Mouse (Mus musculus): Measurements from ENCODE around the gene Lsamp. TPM values are rescaled to one million over a fixed set of nuclear protein-coding genes. Genes with fewer than 3 reads are reported as not detected.

Gene Lsamp
- total and polyA plus RNA-seq, 2 experiments from 2014 or later = 122 to 157 TPM

- H3K36me3 ChIP-seq (ENCODE audit: insufficient read depth, low read length) = no peaks in the 10 kb centered on the region
- H3K4me1 ChIP-seq (ENCODE audit: insufficient read depth, low read length) = no peaks in the 10 kb centered on the region
- ATAC-seq = no peak
Observed at GRCm38 (mm10) chr16:40739015-40739414, 754.9 kb downstream of the Lsamp start.

GRCm38 (mm10) chr16:40739771-40740170, 755.6 kb downstream of the Lsamp start:
- Histone ChIP-seq H3K36me3 (ENCODE audit: insufficient read depth, low read length) (no peaks in the 10 kb centered on the region), H3K9me3 (ENCODE audit: low read length) (no peaks in the 10 kb centered on the region), H3K27ac (peak overlapping the region; percentile 1; the same call in 1 of the 2 replicates), H3K4me2 (ENCODE audit: low read depth, low read length) (no peak overlapping the region), H3K4me1 (ENCODE audit: insufficient read depth, low read length) (no peaks in the 10 kb centered on the region), H3K4me3 (ENCODE audit: low read length) (no peak overlapping the region), H3K9ac (replicated peaks; ENCODE audit: low read length) (no peak overlapping the region), H3K27me3 (ENCODE audit: insufficient read depth, low read length) (no peaks in the 10 kb centered on the region)
- TF ChIP-seq CTCF (IDR thresholded peaks at IDR 0.05; ENCODE audit: low read depth) = no peak
- DNase-seq (ENCODE audit: low spot score) (peak; percentile 23), ATAC-seq (no peak)
- WGBS = 49% methylated on average over 6 of the region's 6 CpGs

More at GRCm38 (mm10) chr16:40739015-40739414, 754.9 kb downstream of the Lsamp start:
- Histone ChIP-seq H3K27ac (no peak overlapping the region), H3K4me3 (ENCODE audit: low read length) (no peak overlapping the region), H3K9me3 (ENCODE audit: low read length) (no peaks in the 10 kb centered on the region), H3K9ac (replicated peaks; ENCODE audit: low read length) (no peak overlapping the region), H3K4me2 (ENCODE audit: low read depth, low read length) (no peak overlapping the region), H3K27me3 (ENCODE audit: insufficient read depth, low read length) (no peaks in the 10 kb centered on the region)
- TF ChIP-seq CTCF (IDR thresholded peaks at IDR 0.05; ENCODE audit: low read depth) = peak; percentile 82
- peak; percentile 81 for DNase-seq (ENCODE audit: low spot score)
- WGBS = 42% methylated on average over 6 of the region's 6 CpGs

- no peak overlapping the region for H3K4me3 ChIP-seq (ENCODE audit: low read length)
- H3K27ac ChIP-seq = no peak overlapping the region
- H3K27me3 ChIP-seq (ENCODE audit: insufficient read depth, low read length) = no peaks in the 10 kb centered on the region
- DNase-seq (ENCODE audit: low spot score) (peak; percentile 22), ATAC-seq (no peak)
- no peaks in the 10 kb centered on the region for H3K36me3 ChIP-seq (ENCODE audit: insufficient read depth, low read length)
- 56% methylated on average over 8 of the region's 8 CpGs for WGBS
- no peaks in the 10 kb centered on the region for H3K9me3 ChIP-seq (ENCODE audit: low read length)
- H3K9ac ChIP-seq (replicated peaks; ENCODE audit: low read length) = no peak overlapping the region
- H3K4me2 ChIP-seq (ENCODE audit: low read depth, low read length) = no peak overlapping the region
- no peaks in the 10 kb centered on the region for H3K4me1 ChIP-seq (ENCODE audit: insufficient read depth, low read length)
- TF ChIP-seq CTCF (IDR thresholded peaks at IDR 0.05; ENCODE audit: low read depth) = no peak
Observed at GRCm38 (mm10) chr16:40740273-40740672, 756.1 kb downstream of the Lsamp start.

- no peak overlapping the region for H3K9ac ChIP-seq (replicated peaks; ENCODE audit: low read length)
- no peaks in the 10 kb centered on the region for H3K36me3 ChIP-seq (ENCODE audit: insufficient read depth, low read length)
- 63% methylated on average over 1 of the region's 1 CpGs for WGBS
- H3K27me3 ChIP-seq (ENCODE audit: insufficient read depth, low read length) = no peaks in the 10 kb centered on the region
- DNase-seq (ENCODE audit: low spot score) (peak; percentile 29), ATAC-seq (no peak)
- no peak for TF ChIP-seq CTCF (IDR thresholded peaks at IDR 0.05; ENCODE audit: low read depth)
- H3K27ac ChIP-seq = no peak overlapping the region
- H3K9me3 ChIP-seq (ENCODE audit: low read length) = no peaks in the 10 kb centered on the region
- no peaks in the 10 kb centered on the region for H3K4me1 ChIP-seq (ENCODE audit: insufficient read depth, low read length)
- H3K4me2 ChIP-seq (ENCODE audit: low read depth, low read length) = no peak overlapping the region
- no peak overlapping the region for H3K4me3 ChIP-seq (ENCODE audit: low read length)
Observed at GRCm38 (mm10) chr16:40827191-40827590, 843.0 kb downstream of the Lsamp start.

GRCm38 (mm10) chr16:40831536-40831935, 847.4 kb downstream of the Lsamp start:
- no peak for ATAC-seq
- Histone ChIP-seq H3K9ac (replicated peaks; ENCODE audit: low read length) (no peak overlapping the region), H3K27me3 (ENCODE audit: insufficient read depth, low read length) (no peaks in the 10 kb centered on the region), H3K4me2 (ENCODE audit: low read depth, low read length) (no peak overlapping the region), H3K9me3 (ENCODE audit: low read length) (no peaks in the 10 kb centered on the region), H3K4me3 (ENCODE audit: low read length) (no peak overlapping the region), H3K4me1 (ENCODE audit: insufficient read depth, low read length) (no peaks in the 10 kb centered on the region), H3K36me3 (ENCODE audit: insufficient read depth, low read length) (no peaks in the 10 kb centered on the region), H3K27ac (no peak overlapping the region)
- TF ChIP-seq CTCF (IDR thresholded peaks at IDR 0.05; ENCODE audit: low read depth) = no peak
- no peak for DNase-seq (ENCODE audit: low spot score)

- no peak overlapping the region for H3K9ac ChIP-seq (replicated peaks; ENCODE audit: low read length)
- no peaks in the 10 kb centered on the region for H3K4me1 ChIP-seq (ENCODE audit: insufficient read depth, low read length)
- DNase-seq (ENCODE audit: low spot score) (no peak), ATAC-seq (no peak)
- H3K36me3 ChIP-seq (ENCODE audit: insufficient read depth, low read length) = no peaks in the 10 kb centered on the region
- H3K27ac ChIP-seq = no peak overlapping the region
- no peaks in the 10 kb centered on the region for H3K27me3 ChIP-seq (ENCODE audit: insufficient read depth, low read length)
- no peak overlapping the region for H3K4me3 ChIP-seq (ENCODE audit: low read length)
- 64% methylated on average over 1 of the region's 1 CpGs for WGBS
- no peak overlapping the region for H3K4me2 ChIP-seq (ENCODE audit: low read depth, low read length)
- no peak for TF ChIP-seq CTCF (IDR thresholded peaks at IDR 0.05; ENCODE audit: low read depth)
- no peaks in the 10 kb centered on the region for H3K9me3 ChIP-seq (ENCODE audit: low read length)
Observed at GRCm38 (mm10) chr16:40841765-40842164, 857.6 kb downstream of the Lsamp start.

- Histone ChIP-seq H3K4me1 (ENCODE audit: insufficient read depth, low read length) (no peaks in the 10 kb centered on the region), H3K27me3 (ENCODE audit: insufficient read depth, low read length) (no peaks in the 10 kb centered on the region), H3K36me3 (ENCODE audit: insufficient read depth, low read length) (no peaks in the 10 kb centered on the region), H3K27ac (no peak overlapping the region), H3K9ac (replicated peaks; ENCODE audit: low read length) (no peak overlapping the region), H3K4me2 (ENCODE audit: low read depth, low read length) (no peak overlapping the region), H3K4me3 (ENCODE audit: low read length) (no peak overlapping the region), H3K9me3 (ENCODE audit: low read length) (no peaks in the 10 kb centered on the region)
- ATAC-seq = no peak
- TF ChIP-seq CTCF (IDR thresholded peaks at IDR 0.05; ENCODE audit: low read depth) = no peak
- DNase-seq (ENCODE audit: low spot score) = no peak
Observed at GRCm38 (mm10) chr16:40866733-40867132, 882.6 kb downstream of the Lsamp start.
